Mouse (Mus musculus) kidney, adult 2 months (tissue): ENCODE results near the gene Eif6. TPM values are rescaled to one million over a fixed set of nuclear protein-coding genes. Genes with fewer than 3 reads are reported as not detected.

Experiments
- DNase-seq: peaks from one replicate; pipeline ENCODE4 v3.0.0; 2021
- H3K27ac ChIP-seq: fragments of 200-500 bp; 2 replicates; pipeline ENCODE4 v1.5.1; 2012; ENCODE audit warnings: low read depth, low read length, control low read depth, inconsistent platforms; ENCODE audit not compliant: insufficient read depth
- H3K27me3 ChIP-seq: fragments of 200-500 bp; replicated peaks from 2 replicates; pipeline ENCODE4 v1.6.1; 2012; ENCODE audit warnings: mild to moderate bottlenecking, moderate library complexity, low read length, inconsistent platforms; ENCODE audit not compliant: control insufficient read depth, insufficient read depth
- H3K36me3 ChIP-seq: fragments of 200-500 bp; 2 replicates; pipeline ENCODE4 v1.6.1; 2012; ENCODE audit warnings: mild to moderate bottlenecking, moderate library complexity, low read length, inconsistent platforms; ENCODE audit not compliant: control insufficient read depth, insufficient read depth
- H3K4me1 ChIP-seq: fragments of 200-500 bp; 2 replicates; pipeline ENCODE4 v1.6.1; 2011; ENCODE audit warnings: low read length; ENCODE audit not compliant: control insufficient read depth, insufficient read depth
- H3K4me3 ChIP-seq: fragments of 200-500 bp; 2 replicates; pipeline ENCODE4 v1.5.1; 2011; ENCODE audit warnings: mild to moderate bottlenecking, low read depth, low read length, control low read depth; ENCODE audit not compliant: insufficient read depth
- CTCF ChIP-seq: fragments of 200-500 bp; conservative IDR thresholded peaks from 2 replicates; pipeline ENCODE4 v1.5.1; 2011; ENCODE audit warnings: low read depth, mild to moderate bottlenecking, control low read depth, low read length, moderate library complexity, mixed read lengths; ENCODE audit not compliant: insufficient read depth, insufficient read length
- POLR2A ChIP-seq: fragments of 200-500 bp; IDR thresholded peaks from one replicate; pipeline ENCODE4 v1.6.1; 2011; ENCODE audit warnings: low read depth, low read length, control low read depth
- WGBS: fragments of 180-500 bp; shearing (Covaris S2); methylation state at CpG from one replicate; pipeline ENCODE4 v1.1.7; 2018; 5-methylcytosine and 5-hydroxymethylcytosine counted together
- polyA plus RNA-seq: library from polyadenylated mRNA; depleted of rRNA; stranded (reverse); fragments of >200 nt; gene quantifications from 2 replicates; pipeline ENCODE4 v1.2.3, GENCODE M21; 2012

The Eif6 gene
- polyA plus RNA-seq, 1 experiment: 108 TPM

DNA sequence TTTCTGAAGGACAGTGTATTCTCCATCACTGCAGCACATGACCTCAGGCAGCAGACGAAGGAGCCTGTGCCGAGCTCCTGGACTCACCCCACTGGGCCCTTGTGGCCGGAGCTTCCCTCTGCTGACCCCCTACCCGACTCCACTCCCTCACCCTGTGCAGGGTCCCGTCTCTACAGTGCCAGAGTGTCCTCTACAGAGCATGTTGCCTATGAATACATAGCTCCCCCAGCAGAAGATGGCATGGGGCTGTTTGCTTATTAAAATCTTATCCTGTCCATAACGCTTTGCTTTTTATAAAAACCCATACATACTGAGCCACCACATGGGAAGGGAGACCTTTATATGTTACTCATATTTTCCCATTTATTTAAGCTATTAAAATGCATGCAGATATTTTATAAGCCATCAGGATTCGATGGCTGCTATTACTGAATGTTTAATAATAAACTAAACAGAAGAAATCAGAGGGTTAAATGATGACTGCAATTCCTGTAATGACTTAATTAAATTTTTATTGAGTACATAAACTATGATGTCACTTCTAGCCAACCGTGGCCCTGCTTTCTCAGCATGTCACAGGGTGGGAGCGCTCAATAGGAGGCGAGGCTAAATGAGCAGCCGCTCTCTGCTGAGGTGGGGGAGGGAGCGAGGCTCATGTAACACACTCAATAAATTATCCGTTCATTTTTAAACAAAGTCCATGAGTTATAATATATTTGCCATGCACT lies 36.0 kb upstream of the Eif6 start:
- TF ChIP-seq CTCF (no peak), POLR2A (no peak)
- no peaks in the 10 kb centered on the region for H3K27me3 ChIP-seq
- H3K4me1 ChIP-seq: peaks cover 7% of the 10 kb centered on the region; the same call in 1 of the 2 replicates
- no peak overlapping the region for H3K27ac ChIP-seq
- no peaks in the 10 kb centered on the region for H3K36me3 ChIP-seq
- 60% methylated on average over 13 of the region's 13 CpGs for WGBS
- DNase-seq: peak; percentile 19
- no peak overlapping the region for H3K4me3 ChIP-seq

GRCm38 (mm10) chr2:155861581-155861980 lies 34.9 kb upstream of the Eif6 start:
- Histone ChIP-seq H3K4me1 (peaks cover 7% of the 10 kb centered on the region; the same call in 1 of the 2 replicates), H3K27me3 (no peaks in the 10 kb centered on the region), H3K27ac (no peak overlapping the region), H3K36me3 (no peaks in the 10 kb centered on the region), H3K4me3 (no peak overlapping the region)
- WGBS: 94% methylated on average over 6 of the region's 6 CpGs
- no peak for DNase-seq
- no peak for TF ChIP-seq POLR2A
- no peak for TF ChIP-seq CTCF

GRCm38 (mm10) chr2:155860102-155860501 lies 33.4 kb upstream of the Eif6 start:
- DNase-seq: peak; percentile 77
- Histone ChIP-seq H3K4me3 (no peak overlapping the region), H3K27ac (no peak overlapping the region), H3K27me3 (no peaks in the 10 kb centered on the region), H3K4me1 (peaks cover 7% of the 10 kb centered on the region; the same call in 1 of the 2 replicates), H3K36me3 (no peaks in the 10 kb centered on the region)
- TF ChIP-seq CTCF: no peak
- TF ChIP-seq POLR2A: no peak
- WGBS: 54% methylated on average over 7 of the region's 7 CpGs

DNA sequence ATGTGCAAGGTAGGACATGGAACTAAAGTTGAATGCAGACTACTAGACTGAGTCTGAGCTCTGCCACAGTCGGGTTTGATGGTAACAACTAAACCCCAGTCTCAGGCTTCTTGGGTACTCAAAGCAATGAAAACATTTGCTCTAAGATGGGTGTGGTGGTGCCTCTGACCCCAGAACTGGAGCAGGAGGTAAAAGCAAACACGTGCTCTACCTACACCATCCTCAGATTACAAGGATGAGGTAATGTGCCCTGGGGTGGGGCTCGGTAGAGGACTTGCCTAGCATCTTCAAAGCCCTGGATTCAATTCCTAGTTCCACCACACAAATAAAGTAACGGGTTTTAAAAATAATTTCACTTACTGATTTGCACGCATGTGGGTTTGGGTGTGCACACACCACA lies 25.8 kb upstream of the Eif6 start:
- no peak for DNase-seq
- 72% methylated on average over 5 of the region's 5 CpGs for WGBS
- Histone ChIP-seq H3K27ac (no peak overlapping the region), H3K36me3 (0 out of 2 replicates have a peak, but pooled peaks cover 1% of the 10 kb centered on the region), H3K4me3 (no peak overlapping the region), H3K27me3 (no peaks in the 10 kb centered on the region), H3K4me1 (no peaks in the 10 kb centered on the region)
- TF ChIP-seq POLR2A (no peak), CTCF (no peak)

GRCm38 (mm10) chr2:155850120-155850519 lies 23.4 kb upstream of the Eif6 start:
- no peak overlapping the region for H3K27ac ChIP-seq
- no peak overlapping the region for H3K4me3 ChIP-seq
- 0 out of 2 replicates have a peak, but pooled peaks cover 3% of the 10 kb centered on the region for H3K36me3 ChIP-seq
- H3K27me3 ChIP-seq: no peaks in the 10 kb centered on the region
- no peaks in the 10 kb centered on the region for H3K4me1 ChIP-seq
- TF ChIP-seq CTCF: no peak
- WGBS: 82% methylated on average over 7 of the region's 7 CpGs
- DNase-seq: no peak

DNA sequence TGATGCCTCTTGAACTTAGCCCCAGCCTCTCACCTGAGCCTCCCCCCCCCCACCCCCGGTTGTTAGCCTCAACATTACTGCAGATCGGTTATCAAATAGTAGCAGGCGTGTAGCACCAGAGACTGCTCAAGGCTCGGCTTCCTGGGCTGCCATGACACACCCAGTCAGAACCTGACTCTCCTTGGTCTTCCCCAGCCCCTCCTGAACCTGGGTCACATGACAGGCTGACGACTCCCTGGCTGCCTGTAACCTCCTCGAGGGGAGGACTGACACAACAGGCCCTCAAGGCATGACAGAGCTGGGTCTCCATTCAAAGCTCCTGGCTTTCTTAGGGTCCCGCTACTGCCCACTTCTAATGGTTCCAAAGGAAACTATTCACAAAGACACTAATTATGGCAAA lies 22.7 kb upstream of the Eif6 start:
- TF ChIP-seq POLR2A: no peak
- TF ChIP-seq CTCF: no peak
- H3K4me3 ChIP-seq: no peak overlapping the region
- H3K27ac ChIP-seq: no peak overlapping the region
- 0 out of 2 replicates have a peak, but pooled peaks cover 3% of the 10 kb centered on the region for H3K36me3 ChIP-seq
- H3K4me1 ChIP-seq: no peaks in the 10 kb centered on the region
- no peaks in the 10 kb centered on the region for H3K27me3 ChIP-seq
- no peak for DNase-seq
- 54% methylated on average over 7 of the region's 7 CpGs for WGBS

GRCm38 (mm10) chr2:155848291-155848690 lies 21.6 kb upstream of the Eif6 start:
- Histone ChIP-seq H3K36me3 (0 out of 2 replicates have a peak, but pooled peaks cover 3% of the 10 kb centered on the region), H3K27ac (no peak overlapping the region), H3K4me3 (no peak overlapping the region), H3K4me1 (no peaks in the 10 kb centered on the region), H3K27me3 (no peaks in the 10 kb centered on the region)
- TF ChIP-seq CTCF: peak; percentile 93
- TF ChIP-seq POLR2A: no peak
- peak; percentile 81 for DNase-seq
- 22% methylated on average over 6 of the region's 6 CpGs for WGBS
